Mouse (Mus musculus) CD4-positive, CD25-positive, alpha-beta regulatory T cell (primary cell): ENCODE data around the gene Gm10300. TPM values are rescaled to one million over a fixed set of nuclear protein-coding genes. Genes with fewer than 3 reads are reported as not detected.

Source experiments
- polyA plus RNA-seq: library from polyadenylated mRNA; unstranded; fragments of 100-300 nt; shearing (Covaris generic); gene quantifications from one replicate; pipeline ENCODE4 v1.2.1, GENCODE M21; 2017

Gm10300 gene
- polyA plus RNA-seq: 0.11 TPM

DNA sequence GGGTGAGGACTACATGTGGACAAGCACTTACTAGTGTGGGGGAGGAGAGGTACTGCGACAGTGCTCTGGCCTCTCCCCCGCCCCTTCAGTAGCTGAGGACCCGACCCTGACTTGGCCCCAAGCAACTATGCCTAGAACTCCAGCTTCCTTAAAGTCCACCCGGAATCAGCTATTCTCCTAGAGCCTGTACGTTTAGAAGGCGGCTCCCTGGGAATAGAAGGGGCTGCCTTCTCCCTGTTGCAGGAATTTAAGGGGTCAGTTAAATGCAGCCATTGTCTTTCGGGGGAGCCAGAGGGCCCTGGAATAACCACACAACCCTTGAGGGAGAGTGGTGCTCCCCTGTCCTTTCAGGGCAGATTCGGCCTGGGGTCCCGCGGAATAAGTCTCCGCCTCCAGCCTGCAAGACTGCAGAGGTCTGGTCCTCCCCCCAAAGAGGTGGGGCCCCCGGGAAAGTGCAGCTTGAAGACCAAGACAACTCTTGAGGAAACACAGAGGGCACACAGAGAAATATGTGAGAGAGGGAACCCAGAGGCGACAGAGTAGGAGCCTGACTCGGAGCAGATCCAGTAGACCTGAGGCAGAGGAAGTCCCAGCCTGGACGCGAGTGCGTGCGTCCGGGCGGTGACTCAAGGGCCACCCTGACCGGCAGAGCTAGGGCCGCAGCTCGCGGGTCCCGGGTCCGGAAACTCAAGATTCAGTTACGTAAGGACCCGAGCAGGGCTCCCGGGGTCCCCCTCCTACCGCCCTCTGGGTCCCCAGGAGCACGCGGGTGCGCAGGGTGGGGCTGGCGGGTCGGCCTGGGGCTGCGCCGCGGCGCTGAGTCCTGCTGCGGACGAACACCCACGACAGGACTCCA, at the start of gene Gm10300:
Gm10300 (plus strand) TSS at position 621 of the 856 bp plus-strand sequence.

DNA sequence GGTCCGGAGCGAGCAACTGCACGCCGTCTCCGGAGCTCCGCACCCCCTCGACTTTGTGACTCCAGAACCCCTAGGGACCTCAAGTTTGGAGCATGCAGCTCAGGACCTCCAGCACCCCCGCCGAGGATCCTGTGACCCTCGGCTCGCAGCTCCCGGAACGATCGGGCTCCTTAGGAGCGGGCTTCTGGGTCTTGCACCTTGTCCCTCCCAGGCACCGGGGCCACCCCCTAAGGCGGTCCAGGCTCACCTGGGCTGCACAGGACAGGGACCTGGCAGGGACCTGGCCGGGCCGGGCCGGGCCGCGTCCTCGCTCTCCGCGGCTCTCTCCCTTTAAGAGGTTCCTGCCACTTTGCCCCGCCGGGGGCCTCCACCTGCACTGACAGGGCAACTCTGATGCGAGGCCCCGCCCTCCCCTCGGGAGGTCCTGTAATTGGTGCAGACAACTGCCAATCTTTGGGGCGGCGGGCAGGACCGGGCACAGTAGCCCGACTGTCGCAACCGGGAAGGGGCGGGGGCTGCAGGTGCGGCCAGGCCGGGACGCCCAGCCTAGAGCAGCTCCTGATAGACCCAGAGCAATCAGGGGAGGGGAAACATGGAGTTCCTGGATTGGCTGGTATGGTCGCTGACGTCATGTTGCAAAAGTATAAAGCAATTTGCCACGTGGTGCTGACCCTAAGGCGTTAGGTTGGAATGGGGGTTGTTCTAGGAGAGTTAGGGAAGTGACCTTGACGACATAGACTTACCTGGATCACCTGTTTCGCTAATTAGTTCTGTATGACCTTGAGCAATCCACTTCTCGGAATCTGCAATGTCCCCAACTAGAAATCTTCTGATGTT, 654 bp downstream of the Gm10300 start, which contains the start of gene Epb41:
Epb41 (minus strand) TSS at position 389 of the 837 bp plus-strand sequence.

Other genes with a start within 250 kb of the Gm10300 start
- not detected for gene Ptpru, start 236.4 kb upstream of the Gm10300 start, polyA plus RNA-seq
- gene Mecr, start 231.2 kb upstream of the Gm10300 start, polyA plus RNA-seq: 34.8 TPM
- 134 TPM for gene Srsf4, start 201.1 kb upstream of the Gm10300 start, polyA plus RNA-seq
- gene Tmem200b, start 152.9 kb upstream of the Gm10300 start, polyA plus RNA-seq: not detected
- 77.1 TPM for gene Epb41, start 624 bp downstream of the Gm10300 start, polyA plus RNA-seq
- gene Oprd1, start 69.8 kb downstream of the Gm10300 start, polyA plus RNA-seq: not detected
- gene Ythdf2, start 137.6 kb downstream of the Gm10300 start, polyA plus RNA-seq: 124 TPM
- 6.3 TPM for gene Gmeb1, start 186.9 kb downstream of the Gm10300 start, polyA plus RNA-seq
- gene Taf12, start 199.7 kb downstream of the Gm10300 start, polyA plus RNA-seq: 80.0 TPM
- gene Rab42, start 228.7 kb downstream of the Gm10300 start, polyA plus RNA-seq: 0.24 TPM